Comparison of ENCODE assay signal across 7 mouse cellular contexts in the genomic region with DNA sequence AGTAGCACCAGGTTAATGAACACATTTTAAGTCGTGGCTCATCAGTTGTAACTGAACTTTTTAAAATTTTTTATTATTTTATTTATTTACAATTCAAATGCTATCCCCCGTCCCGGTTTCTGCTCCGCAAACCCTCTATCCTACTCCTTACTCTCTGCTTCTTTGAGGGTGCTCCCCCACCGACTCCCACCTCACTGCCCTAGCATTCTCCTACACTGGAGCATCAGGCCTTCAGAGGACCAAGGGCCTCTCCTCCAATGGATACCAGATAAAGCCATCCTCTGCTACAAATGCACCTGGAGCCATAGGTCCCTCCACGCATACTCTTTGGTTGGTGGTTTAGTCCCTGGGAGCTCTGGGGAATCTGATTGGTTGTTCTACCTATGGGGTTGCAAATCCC. TPM values are rescaled to one million over a fixed set of nuclear protein-coding genes. Genes with fewer than 3 reads are reported as not detected.
DNase-seq lines count a peak whose midpoint lies in the region; ATAC-seq lines count a peak whose summit lies in the region.

No protein-coding gene starts in this region.

- WGBS in embryonic facial prominence, embryonic 10.5 days, result 43% methylated on average over 6 of the region's 6 CpGs
- 46% methylated on average over 6 of the region's 6 CpGs for WGBS in hindbrain, embryonic 11.5 days
- WGBS in midbrain, embryonic 13.5 days, result 45% methylated on average over 6 of the region's 6 CpGs

- H3K27ac ChIP-seq in embryonic facial prominence, embryonic 10.5 days (replicated peaks), result peak overlapping the region; percentile 93; the same call in 1 of the 2 replicates
- no peak overlapping the region for H3K27ac ChIP-seq in hindbrain, embryonic 11.5 days (ENCODE audit: low read depth, low read length)
- H3K27ac ChIP-seq in midbrain, embryonic 13.5 days, result peak overlapping the region; percentile 94; the same call in 1 of the 2 replicates

- no peaks in the 10 kb centered on the region for H3K27me3 ChIP-seq in embryonic facial prominence, embryonic 10.5 days (replicated peaks; ENCODE audit: low read depth, poor library complexity, severe bottlenecking)
- H3K27me3 ChIP-seq in hindbrain, embryonic 11.5 days (ENCODE audit: control insufficient read depth, insufficient read depth, low read length), result no peaks in the 10 kb centered on the region
- no peaks in the 10 kb centered on the region for H3K27me3 ChIP-seq in midbrain, embryonic 13.5 days

- H3K4me3 ChIP-seq in embryonic facial prominence, embryonic 10.5 days, result peak overlapping the region; percentile 76
- H3K4me3 ChIP-seq in hindbrain, embryonic 11.5 days (ENCODE audit: low read depth, low read length), result peak overlapping the region; percentile 69
- peak overlapping the region; percentile 70 for H3K4me3 ChIP-seq in midbrain, embryonic 13.5 days (replicated peaks)

- peak overlapping the region; percentile 46 for H3K4me2 ChIP-seq in hindbrain, embryonic 11.5 days (replicated peaks; ENCODE audit: low read depth, low read length)
- peak overlapping the region; percentile 65 for H3K4me2 ChIP-seq in midbrain, embryonic 13.5 days (replicated peaks)

- H3K9ac ChIP-seq in hindbrain, embryonic 11.5 days (ENCODE audit: low read depth, low read length), result no peak overlapping the region; the same call in 1 of the 2 replicates
- H3K9ac ChIP-seq in midbrain, embryonic 13.5 days (replicated peaks), result 0 out of 2 replicates have a peak overlapping the region, but pooled peaks have one; percentile 67

- peak; percentile 64 for ATAC-seq in hindbrain, embryonic 11.5 days (ENCODE audit: low FRiP score)
- ATAC-seq in midbrain, embryonic 13.5 days, result peak; percentile 61; the same call in 1 of the 2 replicates

- 0 out of 2 replicates have a peak, but pooled peaks cover 7% of the 10 kb centered on the region for H3K4me1 ChIP-seq in embryonic facial prominence, embryonic 10.5 days
- H3K4me1 ChIP-seq in hindbrain, embryonic 11.5 days (replicated peaks; ENCODE audit: control insufficient read depth, insufficient read depth, low read length), result no peaks in the 10 kb centered on the region
- peaks cover 11% of the 10 kb centered on the region for H3K4me1 ChIP-seq in midbrain, embryonic 13.5 days (replicated peaks)

- H3K9me3 ChIP-seq in embryonic facial prominence, embryonic 10.5 days, result no peaks in the 10 kb centered on the region
- no peaks in the 10 kb centered on the region for H3K9me3 ChIP-seq in hindbrain, embryonic 11.5 days (ENCODE audit: control insufficient read depth, low read length)
- no peaks in the 10 kb centered on the region for H3K9me3 ChIP-seq in midbrain, embryonic 13.5 days

- peak; percentile 10 to 12 for DNase-seq in layer of hippocampus, postnatal 36 days
- DNase-seq in layer of hippocampus, adult 18-20 months (ENCODE audit: low spot score in 2 of 2), result no peak
- DNase-seq in embryonic facial prominence, embryonic 10.5 days (ENCODE audit: low spot score), result no peak
- DNase-seq in hindbrain, embryonic 11.5 days (ENCODE audit: low spot score), result peak; percentile 24
- no peak for DNase-seq in natural killer cell, adult 2 months (ENCODE audit: low spot score in 2 of 2)
- no peak for DNase-seq in T-cell, adult 2 months (ENCODE audit: low spot score)

- H3K36me3 ChIP-seq in embryonic facial prominence, embryonic 10.5 days (replicated peaks), result no peaks in the 10 kb centered on the region
- no peaks in the 10 kb centered on the region for H3K36me3 ChIP-seq in hindbrain, embryonic 11.5 days (ENCODE audit: control insufficient read depth, insufficient read depth, low read length)
- H3K36me3 ChIP-seq in midbrain, embryonic 13.5 days, result no peaks in the 10 kb centered on the region

RNA-seq across cellular contexts. Expression of gene Cox16, which starts 0.4 kb away (rescaled TPM):
- total RNA-seq in layer of hippocampus, postnatal 36 days (2021), result 10 to 100 TPM; 43.8 to 44.2 TPM
- 10 to 100 TPM; 39.7 to 40.3 TPM for total RNA-seq in layer of hippocampus, adult 18-20 months (2021)
- polyA plus RNA-seq in embryonic facial prominence, embryonic 10.5 days (2016; fragmentation: Nextera tagmentation; extraction: Ambion mirVana), result 103 and 107 TPM in 2 replicates
- 132 and 136 TPM in 2 replicates for polyA plus RNA-seq in hindbrain, embryonic 11.5 days (2014; fragmentation: Nextera tagmentation; extraction: Ambion mirVana)
- polyA plus RNA-seq in midbrain, embryonic 13.5 days (2015; fragmentation: Nextera tagmentation; extraction: Ambion mirVana), result 140 and 148 TPM in 2 replicates

RNA-seq across cellular contexts. Expression of gene Gm20498, which starts 47.4 kb away (rescaled TPM):
- 10 to 100 TPM; 36.6 to 40.6 TPM for total RNA-seq in layer of hippocampus, postnatal 36 days (2021)
- 10 to 100 TPM; 35.1 to 41.0 TPM for total RNA-seq in layer of hippocampus, adult 18-20 months (2021)
- polyA plus RNA-seq in embryonic facial prominence, embryonic 10.5 days (2016; fragmentation: Nextera tagmentation; extraction: Ambion mirVana), result 29.8 and 32.3 TPM in 2 replicates
- 27.0 and 31.3 TPM in 2 replicates for polyA plus RNA-seq in hindbrain, embryonic 11.5 days (2014; fragmentation: Nextera tagmentation; extraction: Ambion mirVana)
- polyA plus RNA-seq in midbrain, embryonic 13.5 days (2015; fragmentation: Nextera tagmentation; extraction: Ambion mirVana), result 32.5 and 34.0 TPM in 2 replicates

RNA-seq across cellular contexts. Expression of gene Synj2bp, which starts 47.4 kb away (rescaled TPM):
- 10 to 100 TPM; 28.1 to 33.2 TPM for total RNA-seq in layer of hippocampus, postnatal 36 days (2021)
- 10 to 100 TPM; 29.4 to 31.3 TPM for total RNA-seq in layer of hippocampus, adult 18-20 months (2021)
- polyA plus RNA-seq in embryonic facial prominence, embryonic 10.5 days (2016; fragmentation: Nextera tagmentation; extraction: Ambion mirVana), result 35.3 and 35.9 TPM in 2 replicates
- polyA plus RNA-seq in hindbrain, embryonic 11.5 days (2014; fragmentation: Nextera tagmentation; extraction: Ambion mirVana), result 34.2 and 40.1 TPM in 2 replicates
- 38.3 and 41.1 TPM in 2 replicates for polyA plus RNA-seq in midbrain, embryonic 13.5 days (2015; fragmentation: Nextera tagmentation; extraction: Ambion mirVana)

Comparison
In these comparisons a context has a peak if more than half of its experiments do, and no peak if none do; other contexts are left out.
1. DNase-seq: peak in layer of hippocampus, postnatal 36 days (2 of 2) and hindbrain, embryonic 11.5 days (single experiment); none in layer of hippocampus, adult 18-20 months (0 of 2), embryonic facial prominence, embryonic 10.5 days (single experiment), natural killer cell, adult 2 months (0 of 2) and T-cell, adult 2 months (single experiment).
2. Peak in every context shown above with its lines, with median percentiles within 50 percentile points of each other: H3K4me3 ChIP-seq.